Mouse (Mus musculus) retina, adult 2 months (tissue): ENCODE measurements at regions not wholly inside any gene's neighbourhood (a gene's known extent, or its start where the extent isn't known, plus 50 kb on each side); places are given as distances from the start of the nearest gene placed in this dataset.

ENCODE experiments used
- DNase-seq: peaks from one replicate; pipeline ENCODE4 v3.0.0-alpha.2; 2012; ENCODE audit warnings: low read depth, low spot score

DNA sequence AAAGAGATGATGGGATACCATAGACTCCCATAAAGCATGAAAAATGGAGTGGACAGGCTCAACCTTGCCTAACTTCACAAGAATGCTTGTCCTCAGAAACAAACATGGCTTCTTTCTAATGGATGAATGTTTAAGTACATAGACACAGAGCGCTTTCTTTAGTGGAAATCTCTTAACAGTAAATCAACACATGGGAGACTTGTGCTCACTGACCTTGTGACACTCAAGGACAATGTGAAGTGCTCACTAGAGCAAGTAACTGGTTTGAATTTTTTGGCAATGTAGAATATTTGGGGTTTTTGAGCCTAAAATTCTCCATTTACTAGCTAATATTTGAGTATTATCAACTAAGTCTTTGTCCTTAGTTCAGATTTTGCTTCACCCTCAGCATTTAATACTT, 88.0 kb downstream of the Tent5c start:
- DNase-seq = no peak

DNA sequence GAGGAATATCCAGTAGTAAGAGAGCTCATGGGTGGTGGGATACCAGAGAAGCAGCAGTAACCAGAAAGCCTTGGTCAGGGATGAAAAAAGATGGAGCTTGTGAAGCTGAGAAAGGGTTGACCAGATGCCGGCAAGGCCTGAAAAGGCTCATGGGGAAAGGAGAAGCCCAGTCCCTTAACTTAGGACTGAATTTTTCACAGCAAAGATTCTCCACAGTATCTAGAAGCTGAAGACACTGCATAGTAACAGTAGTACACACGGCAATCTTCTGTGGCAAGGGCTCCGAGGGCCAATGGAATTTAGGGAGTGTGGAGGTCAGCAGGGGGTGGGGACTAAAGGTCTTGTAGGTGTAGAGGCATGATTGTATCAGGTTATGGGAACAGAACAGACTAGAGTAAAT, 91.6 kb downstream of the Tent5c start:
- DNase-seq = no peak

DNA sequence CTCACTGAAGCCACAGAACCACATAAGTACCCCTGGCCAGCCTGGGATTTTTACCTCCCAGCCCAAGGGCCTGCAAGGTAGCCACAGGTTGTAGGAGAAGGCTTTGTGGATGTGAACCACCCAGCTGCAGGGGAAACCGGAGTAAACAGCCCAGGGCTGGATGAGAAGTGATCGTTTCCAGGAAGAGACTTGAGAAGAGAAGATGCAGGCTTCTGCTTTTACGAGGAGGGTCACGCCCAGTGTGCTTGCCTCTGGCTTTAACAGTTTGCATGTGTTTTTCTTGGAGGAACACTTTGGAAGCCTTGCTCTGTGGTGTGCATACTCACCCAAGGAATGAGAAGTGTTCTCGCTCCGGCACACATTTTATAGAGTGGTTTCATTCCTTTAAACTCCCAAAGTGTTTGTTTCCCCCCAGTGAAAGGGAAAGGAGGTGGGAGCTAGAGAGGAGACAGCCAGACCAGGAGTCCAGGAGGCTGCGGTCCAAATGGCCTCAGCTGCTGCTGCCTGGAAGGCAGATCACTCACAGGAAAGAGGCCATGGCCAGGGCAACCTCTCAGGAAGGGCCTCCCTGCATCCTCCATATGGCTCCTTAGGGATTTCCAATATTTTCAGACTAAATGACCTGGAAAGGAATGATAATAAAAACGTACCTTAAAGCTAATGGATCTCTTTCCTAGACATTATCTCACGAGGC, 94.1 kb downstream of the Tent5c start:
- DNase-seq = no peak

DNA sequence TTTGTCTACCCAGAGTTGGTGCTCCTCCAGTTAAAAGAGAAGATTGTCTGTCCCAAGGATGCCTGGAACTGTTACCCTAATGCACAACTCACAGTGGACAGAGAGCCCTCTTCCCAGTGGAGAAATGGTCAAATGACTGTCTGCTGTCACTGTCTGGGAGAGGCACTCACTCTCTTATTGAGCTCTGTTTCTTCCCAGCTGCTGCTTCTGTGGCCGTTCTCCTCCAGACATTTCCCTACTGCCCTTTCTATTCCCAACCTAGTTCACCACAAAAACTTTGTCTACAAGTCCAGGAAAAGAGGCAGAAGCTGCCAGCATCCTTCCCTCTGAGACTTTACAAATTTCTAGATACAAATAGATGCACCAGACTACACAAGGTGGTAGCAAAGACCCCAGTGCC, 95.2 kb downstream of the Tent5c start:
- no peak for DNase-seq

DNA sequence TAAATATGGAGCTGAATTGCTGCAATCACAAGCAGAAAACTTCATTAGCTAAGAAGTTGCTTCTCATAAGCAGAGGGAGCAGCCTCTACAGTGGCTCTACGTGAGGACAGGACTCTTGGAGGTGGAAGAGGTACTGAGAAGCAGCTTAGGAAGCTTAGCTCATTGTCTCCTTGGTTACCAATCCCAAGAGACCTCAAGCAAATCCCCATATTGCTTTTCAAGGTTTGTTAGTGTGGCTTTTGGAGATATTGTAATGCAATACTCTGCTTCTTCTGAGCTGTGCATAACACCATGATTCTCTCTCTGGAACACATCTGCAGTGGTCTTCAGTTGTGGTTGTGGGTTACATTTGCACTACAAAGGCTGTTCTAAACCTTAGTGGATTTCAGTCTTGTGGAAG, 106.9 kb downstream of the Tent5c start:
- DNase-seq = no peak

DNA sequence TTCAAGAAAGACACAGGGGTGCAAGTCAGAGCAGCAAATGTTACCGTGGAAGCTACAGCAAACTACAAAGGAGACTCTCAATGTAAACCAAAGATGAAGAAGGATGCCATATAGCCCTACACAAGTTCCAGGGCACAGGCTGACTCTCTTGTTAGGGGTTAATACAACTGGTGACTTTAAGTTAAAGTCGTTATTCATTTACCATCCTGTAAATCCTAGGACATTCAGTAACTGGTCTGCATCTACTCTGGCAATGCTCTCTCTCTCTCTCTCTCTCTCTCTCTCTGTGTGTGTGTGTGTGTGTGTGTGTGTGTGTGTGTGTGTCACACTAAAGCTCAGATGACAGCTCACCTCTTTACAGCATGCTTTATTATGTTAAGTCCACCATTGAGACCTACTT, 107.8 kb downstream of the Tent5c start:
- no peak for DNase-seq

DNA sequence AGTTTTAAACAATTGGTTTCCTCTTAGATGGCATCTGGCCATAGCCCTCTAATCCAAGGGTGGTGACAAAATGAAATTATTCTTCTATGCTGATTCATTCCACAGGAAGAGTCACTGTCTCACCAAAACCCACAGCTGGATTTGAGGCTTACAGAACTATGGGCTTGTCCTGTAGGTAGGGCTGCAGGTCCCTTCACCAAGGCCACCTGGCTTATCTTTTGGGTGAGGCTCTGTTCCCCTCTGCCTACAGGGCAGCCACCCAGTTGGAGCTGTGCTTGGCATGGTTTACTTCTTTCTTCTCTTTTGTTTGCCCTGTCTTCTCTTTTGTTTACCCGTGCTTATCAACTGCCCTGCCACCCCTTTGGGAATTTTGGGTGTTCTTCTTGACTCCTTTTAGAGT, 113.0 kb downstream of the Tent5c start:
- no peak for DNase-seq

DNA sequence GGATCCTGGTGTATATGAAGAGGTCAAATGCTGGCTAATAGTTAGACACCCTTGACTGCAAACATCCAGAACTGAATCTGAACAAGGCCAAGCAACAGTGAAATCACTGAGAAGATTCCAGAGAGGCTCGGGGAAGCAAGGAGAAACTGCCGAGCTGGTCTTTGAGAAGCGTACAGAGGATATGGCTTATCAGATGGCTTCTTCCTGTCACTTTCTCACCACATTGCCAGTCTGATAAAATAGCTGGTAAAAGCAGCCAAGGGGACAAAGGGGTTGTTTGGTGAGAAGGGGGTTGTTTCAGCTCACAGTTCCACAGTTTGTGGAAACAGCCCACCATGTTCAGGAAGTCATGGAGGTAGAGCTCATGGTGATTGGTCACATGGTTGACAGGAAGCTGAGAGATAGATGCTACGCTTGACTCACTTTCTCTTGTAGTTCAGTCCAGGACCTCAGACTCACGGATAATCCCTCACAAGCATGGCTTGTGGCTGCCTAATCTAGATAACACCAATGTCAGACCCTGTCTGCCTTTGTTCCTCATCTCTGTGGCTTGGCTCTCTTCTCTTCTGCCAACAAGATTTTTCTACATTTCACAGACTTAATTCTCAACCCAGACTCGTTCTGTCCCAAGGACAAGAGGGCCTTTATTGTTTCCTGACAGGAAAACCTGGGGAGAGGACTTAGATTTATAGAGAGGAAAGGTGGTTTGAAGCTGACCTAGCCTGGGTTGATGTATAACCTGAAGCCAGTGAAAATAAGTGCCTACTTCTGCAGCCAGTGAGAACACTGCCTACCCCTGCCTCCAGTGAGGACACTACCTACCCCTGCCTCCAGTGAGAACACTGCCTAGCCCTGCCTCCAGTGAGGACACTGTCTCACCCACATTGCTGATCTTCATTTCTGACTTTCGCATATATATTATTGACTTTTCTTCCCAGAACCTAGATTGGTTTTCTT, 122.0 kb downstream of the Tent5c start:
- DNase-seq = no peak

DNA sequence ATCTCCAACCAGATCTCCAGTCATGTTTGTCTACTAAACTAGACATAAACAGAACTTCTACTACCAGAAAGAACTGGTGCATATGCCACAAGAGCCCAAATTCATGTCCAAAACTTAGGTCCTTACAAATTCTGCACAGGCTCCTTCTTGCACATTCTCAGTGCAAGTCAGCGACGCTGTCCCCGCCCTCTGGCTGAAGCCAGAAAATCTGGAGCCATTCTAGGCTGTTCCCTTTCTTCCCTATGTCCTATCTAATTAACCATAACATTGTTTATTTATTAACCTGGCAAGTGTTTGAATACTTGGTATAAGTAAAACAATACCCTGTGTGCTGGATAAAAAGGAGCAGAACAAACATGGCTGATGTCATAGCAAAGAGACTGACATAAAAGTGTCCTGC, 122.7 kb downstream of the Tent5c start:
- no peak for DNase-seq

DNA sequence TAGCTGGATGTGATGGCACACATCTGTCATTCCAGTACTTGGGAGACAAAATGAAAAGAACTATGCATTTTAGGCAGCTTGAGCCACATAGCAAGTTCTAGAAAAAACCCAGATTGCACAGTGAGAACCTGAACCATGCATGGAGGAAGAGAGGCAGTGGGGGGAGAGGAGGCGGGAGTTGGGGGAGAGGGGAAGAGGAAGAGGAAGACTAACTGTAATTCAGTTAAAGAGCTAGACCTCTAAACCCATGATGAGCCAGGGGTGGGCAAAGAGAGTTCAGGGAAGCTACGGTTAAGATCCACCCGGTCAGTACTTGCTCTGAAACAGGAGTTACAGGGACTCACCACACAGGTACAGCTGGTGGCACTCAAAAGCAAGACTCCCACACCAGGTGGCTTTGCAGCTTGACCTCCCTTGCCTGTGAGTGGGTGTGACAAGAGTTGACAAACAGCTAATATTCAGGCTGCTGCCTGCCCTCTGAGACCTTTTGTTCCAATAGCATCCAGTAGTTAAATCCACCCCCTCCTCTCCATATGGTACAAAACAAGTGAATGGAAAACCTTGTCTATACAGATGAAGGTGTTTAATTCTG, 123.7 kb downstream of the Tent5c start:
- DNase-seq = no peak

DNA sequence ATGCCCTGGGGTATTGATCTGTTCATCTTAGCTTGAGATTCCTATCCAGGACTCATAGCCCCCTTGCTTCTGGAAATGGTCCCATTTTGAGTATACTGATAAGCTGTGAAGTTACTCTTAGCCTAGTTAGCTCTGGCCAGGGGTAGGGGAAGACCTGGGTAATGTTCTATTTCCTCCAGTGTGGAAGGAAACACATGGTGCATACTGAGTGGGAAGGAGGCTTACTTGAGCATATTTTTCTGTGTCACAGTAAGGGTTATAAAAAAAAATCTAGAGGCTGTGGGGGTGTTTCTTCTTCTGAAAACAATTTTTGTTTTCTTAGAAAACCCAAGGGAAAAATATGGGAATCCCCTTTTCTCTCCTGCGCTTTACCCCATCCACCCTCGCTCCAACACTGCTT, 124.4 kb downstream of the Tent5c start:
- DNase-seq = no peak

DNA sequence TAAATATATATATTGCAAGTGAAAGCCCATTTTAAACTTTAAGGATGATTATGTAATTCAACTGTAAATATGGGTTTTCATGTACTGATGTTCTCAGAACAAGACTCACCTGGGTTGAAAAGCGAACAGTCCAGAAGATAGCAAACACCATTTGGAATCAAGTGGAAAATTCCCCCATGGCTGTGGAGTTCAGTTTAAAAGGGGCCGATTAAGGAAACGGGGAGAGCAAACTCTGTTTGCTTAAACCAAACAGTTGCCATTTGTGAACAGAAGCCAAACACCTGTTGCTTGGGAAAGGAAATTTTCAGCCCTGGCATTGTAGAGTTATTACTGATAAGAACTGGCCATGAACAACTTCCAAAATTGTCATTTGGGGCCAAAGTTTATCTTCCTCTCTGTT, 126.1 kb downstream of the Tent5c start:
- no peak for DNase-seq

DNA sequence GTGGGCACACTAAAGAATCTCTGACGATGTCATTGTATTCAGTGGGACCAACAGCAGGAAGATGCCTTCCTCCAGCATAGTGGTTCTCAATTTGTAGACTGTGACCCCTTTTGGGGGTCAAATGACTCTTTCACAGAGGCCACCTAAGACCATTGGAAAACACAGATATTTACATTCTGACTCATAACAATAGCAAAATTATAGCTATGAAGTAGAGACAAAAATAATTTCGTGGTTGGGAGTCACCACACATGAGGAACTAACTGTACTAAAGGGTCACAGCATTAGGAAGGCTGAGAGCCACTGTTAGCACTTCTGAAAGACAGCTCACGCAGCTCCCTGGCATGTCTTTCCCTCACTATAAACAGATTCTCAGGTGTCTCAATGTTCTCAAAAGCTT, 129.1 kb downstream of the Tent5c start:
- no peak for DNase-seq

DNA sequence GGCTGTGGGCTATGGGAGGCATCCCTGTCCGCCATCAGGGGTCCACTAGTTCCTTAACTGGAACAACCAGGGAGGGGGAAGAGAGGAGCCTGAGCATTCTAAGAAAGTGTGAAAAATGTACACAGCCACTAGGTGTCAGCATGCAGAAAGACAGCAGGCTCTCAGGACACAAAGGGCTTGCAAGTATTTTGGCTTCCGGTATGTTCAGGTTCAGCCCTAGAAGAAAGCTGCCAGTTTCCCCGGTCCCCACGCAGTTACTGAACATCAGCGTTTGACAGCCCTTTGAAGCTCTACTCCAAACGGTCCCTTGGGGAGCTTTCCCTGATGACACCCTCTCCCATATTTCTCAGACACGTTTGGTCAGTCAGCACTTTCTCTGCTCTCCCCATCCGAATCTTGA, 130.1 kb downstream of the Tent5c start:
- peak; percentile 4 for DNase-seq

DNA sequence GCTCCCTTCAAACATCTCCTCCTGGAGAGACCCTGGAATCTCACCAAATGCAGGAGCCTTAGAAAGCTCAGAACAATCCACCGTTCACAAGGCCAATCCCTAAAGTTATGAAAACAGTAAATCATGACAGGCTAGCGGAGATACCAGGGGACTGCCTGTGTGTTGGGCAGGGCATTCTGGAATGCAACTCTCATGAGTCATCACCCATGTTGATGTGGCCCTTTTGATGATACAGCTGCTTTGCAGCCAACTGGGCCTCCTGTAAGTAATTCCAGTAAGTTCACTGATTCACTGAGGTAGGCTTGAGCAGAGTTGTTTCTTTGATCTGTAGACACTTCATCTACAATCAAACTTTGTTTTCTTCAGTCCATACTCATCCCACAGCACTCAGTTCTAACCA, 155.6 kb downstream of the Tent5c start:
- no peak for DNase-seq

DNA sequence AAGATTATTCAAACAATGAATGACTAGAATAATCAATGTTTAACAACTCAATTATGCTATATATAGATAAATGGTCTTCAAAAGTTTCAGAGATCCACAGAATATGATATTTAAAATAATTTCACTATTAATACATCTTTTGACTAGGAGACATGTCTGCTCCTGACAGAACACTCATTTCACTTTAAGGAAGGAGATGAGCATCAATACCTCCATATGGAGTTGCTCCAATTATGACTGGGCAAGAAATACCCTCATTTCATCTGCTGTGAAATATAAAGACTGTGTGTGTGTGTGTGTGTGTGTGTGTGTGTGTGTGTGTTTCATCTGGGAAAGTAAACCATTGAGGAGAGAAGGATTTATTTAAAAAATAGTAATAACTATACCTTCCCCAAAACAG, 156.2 kb upstream of the Wdr3 start:
- DNase-seq = no peak

DNA sequence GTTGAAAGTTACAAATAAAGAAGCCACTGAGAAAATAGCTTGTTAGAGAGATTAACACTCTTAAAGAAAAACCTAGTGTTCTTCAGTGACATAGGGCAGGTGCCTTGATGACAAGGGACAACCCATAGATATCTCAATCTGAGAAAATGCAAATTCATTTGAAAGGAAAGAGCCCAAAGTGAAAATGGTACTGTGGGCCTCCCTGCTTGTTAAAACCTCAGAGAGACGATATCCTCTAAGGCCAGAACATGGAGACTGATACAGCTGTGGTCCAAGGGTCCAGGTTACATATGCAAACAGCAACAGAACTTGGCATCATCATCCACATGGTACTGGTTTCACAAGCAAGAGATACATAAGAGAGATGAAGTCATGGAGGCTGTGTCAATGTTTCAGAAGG, 125.6 kb upstream of the Wdr3 start:
- DNase-seq = no peak

DNA sequence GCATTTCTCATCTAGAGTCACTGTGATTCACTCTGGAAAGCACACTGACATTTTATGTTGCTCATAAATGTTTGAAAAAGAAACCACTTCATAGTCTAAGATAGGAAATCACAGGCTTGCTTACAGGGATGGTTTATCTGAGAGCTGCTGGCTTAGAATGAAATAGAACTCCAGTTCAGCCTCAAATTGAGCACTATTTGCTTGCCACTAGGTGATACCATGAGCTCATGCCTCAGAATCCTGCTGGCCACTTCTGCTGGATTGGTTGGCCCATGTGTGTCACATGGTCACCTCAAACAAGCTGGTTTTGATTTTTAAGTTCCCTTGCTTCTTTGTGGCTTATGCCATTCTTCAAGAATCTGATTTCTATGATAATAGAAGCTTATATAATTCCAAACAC, 104.8 kb upstream of the Wdr3 start:
- no peak for DNase-seq

DNA sequence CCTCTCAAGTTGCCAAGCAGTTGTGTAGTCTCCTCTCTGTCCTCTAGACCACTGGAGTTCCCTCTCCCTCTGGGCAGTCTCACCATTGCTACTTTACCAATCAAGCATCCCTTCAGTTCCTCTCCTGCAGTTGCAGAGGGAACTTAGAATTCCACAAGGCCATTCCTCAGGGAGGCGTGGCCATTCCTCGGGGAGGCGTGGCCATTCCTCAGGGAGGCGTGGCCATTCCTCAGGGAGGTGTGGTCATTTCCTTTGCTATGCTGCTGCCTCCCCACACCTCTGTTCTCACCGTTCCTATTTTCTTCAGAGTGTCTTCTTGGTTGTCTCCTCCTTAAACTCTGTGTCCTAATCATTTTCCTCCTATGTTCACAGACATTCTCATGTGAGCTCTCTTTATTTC, 102.8 kb upstream of the Wdr3 start:
- DNase-seq = no peak
